Mouse (Mus musculus) cerebellum, adult 9-11 months (tissue): Measurements from ENCODE around the gene Gm28308.

ENCODE experiments used
- DNase-seq: peaks from one replicate; pipeline ENCODE4 v3.0.0; 2022

Gm28308 gene

DNA sequence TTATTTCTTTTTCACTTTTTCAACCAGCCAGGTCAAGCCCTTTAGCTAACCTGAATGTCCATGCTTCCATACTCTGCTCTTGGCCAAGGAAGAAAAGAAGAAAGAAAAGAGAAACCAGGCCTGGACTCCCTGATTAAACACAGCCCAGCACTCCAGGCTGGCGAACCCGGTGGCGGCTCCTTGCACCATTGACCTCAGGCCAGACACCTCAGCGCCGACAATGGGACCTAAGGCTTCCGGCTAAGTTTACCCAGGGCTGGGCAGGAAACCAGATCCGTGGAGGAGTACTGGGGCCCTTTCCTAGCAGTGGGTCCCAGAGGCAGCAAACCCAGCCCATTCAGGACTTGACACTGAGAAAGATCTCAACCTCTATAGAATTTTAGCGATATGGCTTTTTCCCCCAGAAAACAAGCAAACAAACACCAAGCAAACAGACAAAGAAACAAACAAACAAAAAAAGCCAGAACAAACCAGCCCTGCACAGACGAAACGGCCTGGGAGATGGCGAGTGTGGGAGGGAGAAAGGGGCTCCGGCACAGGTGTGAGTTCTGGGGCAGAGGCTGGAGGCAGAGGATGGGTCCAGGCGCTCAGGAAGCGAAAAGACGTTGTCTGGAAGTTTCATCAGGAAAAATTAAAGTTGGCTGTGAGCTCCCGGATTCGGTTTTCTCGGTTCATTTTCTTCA is 18.9 kb upstream of the Gm28308 start:
- no peak for DNase-seq

DNA sequence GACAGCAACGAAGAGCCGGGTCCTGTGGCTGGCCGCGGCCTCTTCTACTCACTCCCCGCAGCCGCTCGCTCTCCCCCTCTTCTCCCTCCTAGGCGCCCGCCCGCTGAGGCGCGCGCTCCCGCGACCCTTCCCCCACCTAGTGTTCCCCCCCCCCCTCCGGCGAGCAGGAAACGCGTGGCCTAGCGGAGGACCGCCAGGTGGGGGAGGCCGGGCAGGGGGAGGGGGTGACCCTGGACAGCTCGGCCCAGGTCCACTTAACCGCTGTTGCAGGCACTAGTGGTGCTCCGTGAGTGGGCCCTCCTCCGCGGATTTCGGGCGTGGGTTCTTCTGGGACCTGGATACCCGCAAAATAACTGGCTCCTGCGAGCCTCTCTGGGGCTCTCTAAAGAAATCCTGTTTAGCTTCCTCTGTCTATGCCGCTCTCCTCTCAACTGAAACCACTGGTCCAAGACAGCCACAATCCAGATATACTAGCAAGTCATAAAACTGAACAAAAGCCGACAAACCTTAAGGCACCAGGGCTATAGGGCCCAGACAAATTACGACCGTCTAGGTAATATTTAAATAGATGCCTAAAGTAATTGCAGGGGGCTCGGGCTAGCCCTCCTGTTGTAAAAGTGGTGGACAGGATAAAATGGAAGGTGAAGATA is 17.5 kb upstream of the Gm28308 start, which contains the start of gene Hoxa9:
Gene Hoxa9, minus strand, starts transcription at position 574 of the 650 bp plus-strand sequence.
- DNase-seq, result no peak

DNA sequence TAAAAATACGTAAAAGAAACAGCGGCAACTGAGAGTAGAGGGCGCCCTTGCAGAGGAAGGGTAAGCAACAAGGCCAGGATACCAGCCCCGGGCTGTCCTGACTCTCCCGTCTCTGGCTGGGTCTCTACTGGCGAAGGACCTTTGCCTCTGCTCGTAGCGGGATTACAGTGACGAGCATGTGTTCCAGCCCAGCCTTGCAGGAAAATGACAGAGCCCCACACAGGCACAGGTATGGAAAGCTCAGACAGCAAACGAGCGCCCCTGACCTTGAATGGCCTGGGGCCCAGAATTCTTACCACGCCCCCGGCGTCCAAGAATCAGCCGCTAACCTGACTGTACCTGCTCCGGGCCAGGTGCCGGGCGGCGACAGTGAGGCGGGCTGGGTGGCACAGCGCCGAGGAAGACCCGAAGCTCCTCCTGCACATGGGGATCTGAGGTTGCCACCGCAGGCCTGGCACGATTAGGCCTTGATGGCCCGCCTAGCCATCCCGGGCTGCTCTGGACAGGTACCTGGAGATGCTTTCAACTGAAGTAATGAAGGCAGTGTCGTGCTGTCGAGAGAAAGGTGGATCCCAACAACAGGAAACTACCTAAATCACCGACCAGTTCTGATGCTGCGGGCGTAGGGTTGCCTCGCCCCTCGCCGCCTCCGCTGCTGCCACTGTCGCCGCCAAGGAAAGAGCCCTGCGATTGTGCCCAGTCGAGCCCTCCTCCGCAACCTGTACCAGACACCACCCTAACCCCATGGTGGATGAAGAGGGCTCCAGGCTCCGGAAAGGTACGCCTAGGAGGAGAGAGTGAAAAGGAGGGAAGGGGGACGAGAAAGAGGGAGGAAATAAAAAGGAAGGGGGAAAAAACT is 16.6 kb upstream of the Gm28308 start:
- DNase-seq, result no peak

DNA sequence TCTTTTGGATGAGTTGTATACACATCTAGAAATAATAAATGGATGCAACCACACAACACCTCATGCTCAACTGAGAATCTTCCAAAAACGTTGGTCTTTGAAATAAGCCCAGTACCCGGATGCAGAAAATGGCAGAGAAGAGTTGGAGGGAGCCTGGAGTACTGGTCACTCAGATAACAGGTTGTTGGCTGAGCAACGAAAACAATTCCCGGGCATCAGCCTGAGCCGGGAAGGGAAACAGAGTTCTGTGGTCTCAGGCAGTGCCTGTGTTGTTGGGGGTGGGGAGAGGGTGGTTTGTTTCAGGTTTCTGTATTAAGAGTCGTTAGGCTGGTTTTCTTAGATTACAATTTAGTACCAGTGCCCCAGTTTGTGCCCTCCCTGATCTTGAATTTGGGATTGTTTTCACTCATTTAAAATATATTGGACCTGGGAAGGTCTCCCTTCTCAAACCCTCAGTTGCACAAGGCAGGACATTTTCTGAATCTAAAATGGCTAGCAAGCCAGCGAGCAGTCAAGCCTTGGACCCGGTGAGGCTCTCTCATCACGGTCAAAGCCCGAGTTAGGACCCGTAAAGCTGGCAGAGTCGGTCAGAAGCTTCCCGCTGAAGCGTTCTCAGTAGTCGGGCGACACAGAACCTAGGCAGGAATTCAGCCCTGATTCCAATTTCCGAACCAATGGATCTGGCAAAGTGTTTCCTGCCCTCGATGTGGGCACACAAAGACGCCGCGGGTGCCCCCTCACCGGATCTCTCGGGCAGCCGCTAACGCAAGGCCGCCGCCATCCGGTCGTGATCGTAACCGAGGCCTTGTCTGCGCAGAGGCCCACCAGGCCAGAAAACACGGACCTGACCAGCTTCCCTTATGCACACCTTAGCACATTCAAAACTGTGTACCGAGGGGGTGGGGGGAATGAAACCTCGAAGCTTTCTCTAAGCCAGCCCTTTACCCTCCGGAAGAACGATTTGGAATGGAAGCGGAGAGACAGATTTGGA is 15.6 kb upstream of the Gm28308 start:
- no peak for DNase-seq

DNA sequence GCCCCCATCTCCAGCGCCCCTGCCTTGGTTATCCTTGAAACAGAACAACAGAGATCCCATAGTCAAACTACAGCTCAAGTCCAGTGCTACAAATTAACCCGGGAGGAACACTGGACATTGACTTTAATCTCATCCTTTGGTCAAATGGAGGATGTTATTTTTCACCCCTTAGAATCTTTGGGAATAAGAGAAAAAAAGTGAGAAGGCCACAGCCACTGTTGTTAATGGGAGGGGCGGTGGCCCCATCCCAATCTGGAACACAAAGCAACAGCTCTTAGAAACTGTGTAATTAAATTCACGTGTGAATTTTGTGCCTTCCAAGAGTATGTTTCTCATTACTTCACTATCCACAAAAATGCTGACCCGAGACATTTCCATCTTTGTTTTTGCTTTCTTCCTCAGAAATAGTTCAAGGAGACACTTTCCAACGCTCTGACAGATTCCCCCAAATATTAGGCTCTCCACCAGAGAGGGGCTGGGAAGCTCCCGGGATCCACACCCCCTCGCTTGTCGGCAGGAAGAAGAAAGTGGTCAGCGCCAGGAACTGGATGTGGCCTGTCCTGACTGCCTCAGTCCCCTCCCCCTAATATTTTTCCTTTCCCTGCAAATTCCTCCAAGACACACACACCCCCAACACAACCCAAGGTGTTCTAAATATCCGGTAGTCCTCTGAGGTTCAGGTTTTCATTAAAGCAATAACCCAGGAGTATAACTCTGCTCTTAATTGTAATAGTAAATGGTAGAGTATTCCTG is 14.5 kb upstream of the Gm28308 start:
- no peak for DNase-seq

DNA sequence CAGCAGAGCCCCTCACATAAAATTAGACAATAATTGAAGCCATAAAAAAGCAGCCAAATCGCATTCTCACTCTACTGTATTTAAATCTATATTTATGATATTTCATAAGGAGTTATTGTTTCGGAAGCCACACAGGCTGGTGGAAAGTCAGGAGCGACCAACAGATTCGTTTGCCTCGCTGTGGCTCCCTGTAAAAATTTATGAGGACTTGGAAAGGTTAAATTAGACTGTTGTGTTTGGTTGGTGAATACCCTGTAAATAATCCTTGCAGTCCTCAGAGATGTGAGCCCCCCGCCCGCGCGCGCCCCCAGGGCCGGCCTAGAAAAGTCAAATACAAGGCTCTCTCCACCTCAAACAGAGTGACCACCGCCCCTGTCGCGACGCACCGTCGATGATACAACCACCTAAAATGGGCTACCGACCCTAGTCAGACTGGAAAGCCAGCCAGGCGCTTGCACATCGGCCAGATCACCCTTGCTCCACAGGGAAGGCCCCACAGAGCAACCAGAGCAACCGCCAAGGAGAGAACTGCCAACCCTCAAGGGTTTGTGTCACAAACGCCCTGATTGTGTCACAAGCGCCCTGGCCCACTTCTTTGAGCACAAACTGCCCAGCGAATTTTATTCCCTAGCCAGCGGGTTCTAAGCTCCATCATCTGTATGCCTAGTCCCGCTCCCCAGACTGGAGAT is 13.6 kb upstream of the Gm28308 start:
- DNase-seq, result no peak

DNA sequence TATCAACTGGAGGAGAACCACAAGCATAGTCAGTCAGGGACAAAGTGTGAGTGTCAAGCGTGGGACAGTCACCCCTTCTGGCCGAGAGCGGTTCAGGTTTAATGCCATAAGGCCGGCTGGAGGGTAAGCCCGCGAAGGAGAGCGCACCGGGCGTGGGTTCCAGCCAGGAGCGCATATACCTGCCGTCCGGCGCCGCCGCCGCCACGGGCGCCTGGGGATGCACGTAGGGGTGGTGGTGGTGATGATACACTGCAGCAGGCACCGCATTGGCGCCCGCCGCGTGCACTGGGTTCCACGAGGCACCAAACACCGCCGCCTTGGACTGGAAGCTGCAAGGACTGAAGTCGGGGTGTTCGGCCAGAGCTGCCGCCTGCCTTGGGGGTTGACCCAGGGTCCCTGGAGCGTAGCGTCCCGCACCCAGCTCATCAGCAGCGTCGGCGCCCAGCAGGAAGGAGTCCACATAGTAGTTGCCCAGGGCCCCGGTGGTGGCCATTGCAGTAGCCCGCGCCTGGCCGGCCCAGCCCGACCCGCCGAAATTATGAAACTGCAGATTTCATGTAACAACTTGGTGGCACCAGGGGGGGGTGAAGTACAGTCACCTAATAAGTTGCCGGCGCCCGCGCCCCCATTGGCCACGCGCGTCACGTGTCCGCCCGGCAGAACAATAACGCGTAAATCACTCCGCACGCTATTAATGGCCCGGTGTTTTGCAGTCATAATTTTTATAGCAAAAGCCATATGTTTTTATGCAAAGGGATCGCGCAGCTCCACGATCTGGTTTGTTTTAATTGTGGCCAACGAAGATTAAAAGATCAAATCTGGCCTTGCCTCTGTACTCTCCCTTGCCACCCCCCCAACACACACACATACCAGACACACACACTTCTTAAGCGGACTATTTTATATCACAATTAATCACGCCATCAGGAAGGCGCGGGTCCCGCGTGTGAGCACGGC is 12.8 kb upstream of the Gm28308 start:
- no peak for DNase-seq

DNA sequence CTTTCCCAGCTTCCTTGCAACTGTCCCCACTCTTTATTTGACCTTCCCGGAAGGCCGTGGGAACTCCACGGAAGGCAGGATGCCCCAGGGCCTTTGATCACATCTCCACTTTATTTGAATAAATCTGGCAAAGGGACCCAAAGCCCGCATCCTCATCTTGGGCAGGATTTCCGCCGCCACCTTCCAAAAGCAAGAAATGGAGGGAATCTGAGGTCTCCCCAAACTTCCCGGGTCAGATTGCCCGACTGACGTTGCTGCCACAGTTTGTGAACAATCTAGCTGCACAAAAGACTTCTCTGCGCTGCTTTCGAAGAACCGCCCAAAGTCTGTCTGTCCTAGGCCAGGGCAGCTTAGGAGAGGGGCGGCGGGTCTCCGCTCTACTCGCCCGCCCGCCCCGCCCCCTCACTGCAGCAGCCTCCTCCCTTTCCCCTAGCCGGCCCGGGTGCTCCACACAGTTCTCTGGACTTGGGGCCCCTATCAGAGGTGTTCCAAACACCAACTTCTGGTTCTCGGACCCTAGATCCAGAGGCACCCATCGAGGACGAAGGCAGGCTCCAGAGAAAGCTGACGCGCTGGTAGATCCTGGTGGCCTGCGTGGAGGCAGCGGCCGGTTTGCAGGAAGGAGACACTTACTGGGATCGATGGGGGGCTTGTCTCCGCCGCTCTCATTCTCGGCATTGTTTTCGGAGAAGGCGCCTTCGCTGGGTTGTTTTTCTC is 11.9 kb upstream of the Gm28308 start:
- no peak for DNase-seq

DNA sequence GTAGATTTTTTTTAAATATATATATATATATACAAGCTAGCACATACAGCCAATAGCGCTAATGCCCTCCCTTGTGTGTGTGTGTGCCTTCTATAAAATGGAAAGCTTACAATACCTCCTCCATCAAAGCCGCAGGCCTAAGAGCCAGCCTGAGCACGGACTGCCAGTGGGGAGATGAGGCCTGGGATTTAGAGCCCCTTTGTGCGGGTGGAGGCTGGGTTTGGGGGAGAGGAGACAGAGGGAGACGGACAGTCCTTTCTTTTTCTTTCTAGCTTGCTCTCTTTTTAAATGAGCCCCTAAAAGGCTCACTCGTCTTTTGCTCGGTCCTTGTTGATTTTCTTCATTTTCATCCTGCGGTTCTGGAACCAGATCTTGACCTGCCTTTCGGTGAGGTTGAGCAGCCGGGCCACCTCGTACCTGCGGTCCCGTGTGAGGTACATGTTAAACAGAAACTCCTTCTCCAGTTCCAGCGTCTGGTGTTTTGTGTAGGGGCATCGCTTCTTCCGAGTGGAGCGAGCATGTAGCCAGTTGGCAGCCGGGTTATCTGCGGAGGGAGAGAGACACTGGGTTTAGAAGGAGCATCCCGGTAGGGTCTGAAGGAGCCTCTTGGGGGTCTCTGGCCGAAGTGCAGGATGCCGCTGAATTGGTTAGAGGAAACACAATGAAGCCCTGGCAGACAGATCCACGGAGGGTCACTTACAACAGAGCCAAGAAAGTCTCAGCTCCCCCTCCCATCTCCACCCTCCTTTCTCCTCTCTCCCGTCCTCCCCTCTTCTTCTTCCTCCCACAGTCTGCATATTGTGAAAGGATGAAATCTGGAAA is 11.0 kb upstream of the Gm28308 start:
- no peak for DNase-seq

DNA sequence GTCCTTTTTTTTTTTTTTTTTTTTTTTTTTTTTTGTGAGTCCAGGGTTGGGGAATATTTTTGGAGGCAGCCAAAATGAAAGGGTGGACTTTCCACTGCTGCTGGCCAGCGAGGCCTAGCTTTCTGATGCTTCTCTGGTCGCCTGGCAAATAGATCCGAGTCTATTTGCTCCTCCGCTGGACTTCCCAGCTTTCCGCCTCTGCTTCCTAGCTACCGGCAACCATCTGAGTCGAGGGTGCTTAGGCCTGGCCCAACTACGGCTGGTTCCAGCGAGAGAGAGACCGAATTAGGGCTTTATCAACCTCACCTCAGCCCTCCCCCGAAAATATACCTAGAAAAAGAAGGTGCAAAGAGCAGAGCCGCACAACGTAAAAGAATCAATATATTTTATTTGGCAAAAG is 9.6 kb upstream of the Gm28308 start:
- no peak for DNase-seq

DNA sequence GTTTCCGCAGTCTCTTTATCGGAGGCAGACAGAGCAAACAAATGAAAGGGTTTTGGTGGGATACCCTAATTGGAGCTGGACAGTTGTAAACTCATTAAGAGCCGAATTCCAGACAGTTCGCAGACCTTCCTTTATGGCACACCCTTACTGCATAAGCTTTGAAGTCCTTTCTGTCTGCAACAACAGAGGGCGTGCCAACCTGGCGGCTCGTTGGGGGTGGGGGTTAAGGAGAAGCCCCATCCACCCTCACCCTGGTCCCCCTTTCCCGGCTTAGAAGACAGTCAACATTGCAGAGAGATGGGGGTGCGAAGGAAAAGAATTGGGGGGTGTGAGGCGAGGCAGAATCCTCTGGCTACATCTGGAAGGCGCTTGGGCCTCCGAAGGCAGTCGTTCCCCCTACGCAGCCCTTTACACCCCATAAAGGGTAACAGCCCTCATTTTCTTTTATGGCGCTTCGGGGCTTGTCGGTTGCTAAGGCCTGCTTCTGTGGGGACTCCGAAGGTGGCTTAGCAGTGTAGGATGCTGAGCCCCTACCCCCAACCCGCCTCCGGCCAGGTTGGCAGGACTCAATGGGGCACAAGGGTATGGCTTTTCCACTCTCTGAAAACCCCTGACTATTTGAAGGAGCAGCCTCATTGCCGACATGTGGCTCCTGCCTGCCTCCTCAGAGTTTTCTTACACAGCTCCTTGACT is 9.0 kb upstream of the Gm28308 start:
- DNase-seq, result no peak

DNA sequence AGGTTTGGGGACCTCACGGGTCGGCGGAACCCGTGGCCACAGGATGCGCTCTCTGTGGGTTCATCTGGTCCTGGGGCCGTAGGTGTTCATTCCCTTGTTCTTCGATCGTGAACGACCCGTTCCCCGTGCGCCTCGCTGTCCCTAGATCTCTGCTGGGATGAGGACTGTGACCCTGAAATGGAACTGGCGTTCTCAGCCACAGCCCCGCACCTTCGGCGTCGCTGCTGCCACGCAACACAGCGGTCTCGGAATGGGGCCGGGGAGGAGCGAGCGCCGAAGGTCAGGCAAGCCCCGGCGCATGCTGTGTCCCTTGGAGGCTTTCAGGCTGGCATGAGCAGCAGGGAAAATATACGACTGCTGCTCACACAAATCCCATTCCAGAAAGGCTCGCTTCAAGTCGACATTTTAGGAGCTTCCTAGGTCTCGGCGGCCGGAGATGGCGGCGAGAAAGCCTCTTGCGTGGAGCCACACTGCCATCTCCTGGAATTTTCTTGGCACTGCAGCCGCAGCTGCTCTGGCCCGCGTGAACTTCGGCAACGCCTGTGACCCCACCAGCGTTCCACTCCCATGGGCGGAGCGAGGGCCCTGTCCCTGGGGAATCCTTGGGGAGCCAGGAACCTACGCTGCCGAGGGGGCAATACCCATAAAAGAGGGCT is 8.3 kb upstream of the Gm28308 start, which contains the start of gene Hoxa7:
Gene Hoxa7, minus strand, starts transcription at position 518 of the 656 bp plus-strand sequence.
- peak; percentile 75 for DNase-seq

DNA sequence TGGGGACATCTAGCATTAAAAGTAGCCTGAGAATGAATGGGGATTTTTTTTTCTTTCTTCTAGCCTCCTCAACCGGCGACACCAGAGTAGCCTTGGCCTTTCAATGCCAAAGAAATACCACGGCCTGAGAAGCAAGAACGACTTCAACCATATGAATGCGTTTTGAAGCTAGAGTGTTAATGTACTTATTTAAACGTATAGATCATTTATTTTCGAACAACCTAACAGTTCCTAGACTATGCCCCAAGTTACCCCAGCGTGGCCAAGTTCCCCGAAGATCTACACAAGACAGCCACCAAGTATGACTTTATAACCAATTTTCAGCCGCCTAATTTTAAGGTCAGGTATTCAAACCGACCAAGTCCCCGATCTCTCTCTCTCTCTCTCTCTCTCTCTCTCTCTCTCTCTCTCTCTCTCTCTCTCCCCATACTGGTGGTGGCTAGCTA is 7.7 kb upstream of the Gm28308 start:
- no peak for DNase-seq

DNA sequence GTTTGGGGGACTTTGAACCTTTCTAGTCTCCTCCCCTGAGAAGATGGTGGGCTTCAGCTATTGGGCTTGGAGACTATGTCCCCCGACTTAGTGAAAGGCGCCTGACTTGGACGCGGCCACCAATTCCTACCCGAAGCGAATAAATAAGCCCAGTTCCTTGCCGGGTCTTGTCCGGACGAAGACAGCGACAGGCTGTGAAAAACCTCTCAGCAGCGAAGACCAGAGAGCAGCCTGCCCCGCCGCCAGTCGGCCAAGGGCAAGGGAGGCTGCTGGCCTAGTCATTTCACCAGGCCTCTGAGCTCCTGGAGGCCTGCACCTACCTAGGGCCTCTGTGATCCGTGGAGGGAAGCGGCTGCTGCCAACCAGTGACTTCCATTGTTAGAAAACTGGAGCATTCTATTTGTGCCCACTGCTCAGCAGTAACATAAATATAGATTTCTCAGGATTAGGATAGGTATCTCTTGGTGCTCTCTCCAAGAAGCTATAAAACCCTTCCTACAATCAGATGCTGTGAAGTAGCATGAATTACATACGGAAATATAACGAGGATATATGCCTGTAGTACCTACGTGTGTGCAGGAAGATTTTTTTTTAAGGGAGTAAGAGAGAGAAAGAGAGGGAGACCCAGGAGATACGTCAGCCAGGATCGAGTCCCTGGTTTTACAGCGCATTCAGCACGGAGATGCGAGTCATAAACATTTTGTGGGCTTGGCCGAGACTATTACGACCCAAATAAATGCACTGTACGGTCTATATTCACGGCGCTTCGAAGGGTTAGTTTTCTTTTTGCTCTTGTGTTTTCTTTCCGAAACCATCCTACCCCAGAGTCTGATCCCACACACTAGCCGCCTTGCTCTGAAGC is 7.1 kb upstream of the Gm28308 start:
- DNase-seq, result no peak

DNA sequence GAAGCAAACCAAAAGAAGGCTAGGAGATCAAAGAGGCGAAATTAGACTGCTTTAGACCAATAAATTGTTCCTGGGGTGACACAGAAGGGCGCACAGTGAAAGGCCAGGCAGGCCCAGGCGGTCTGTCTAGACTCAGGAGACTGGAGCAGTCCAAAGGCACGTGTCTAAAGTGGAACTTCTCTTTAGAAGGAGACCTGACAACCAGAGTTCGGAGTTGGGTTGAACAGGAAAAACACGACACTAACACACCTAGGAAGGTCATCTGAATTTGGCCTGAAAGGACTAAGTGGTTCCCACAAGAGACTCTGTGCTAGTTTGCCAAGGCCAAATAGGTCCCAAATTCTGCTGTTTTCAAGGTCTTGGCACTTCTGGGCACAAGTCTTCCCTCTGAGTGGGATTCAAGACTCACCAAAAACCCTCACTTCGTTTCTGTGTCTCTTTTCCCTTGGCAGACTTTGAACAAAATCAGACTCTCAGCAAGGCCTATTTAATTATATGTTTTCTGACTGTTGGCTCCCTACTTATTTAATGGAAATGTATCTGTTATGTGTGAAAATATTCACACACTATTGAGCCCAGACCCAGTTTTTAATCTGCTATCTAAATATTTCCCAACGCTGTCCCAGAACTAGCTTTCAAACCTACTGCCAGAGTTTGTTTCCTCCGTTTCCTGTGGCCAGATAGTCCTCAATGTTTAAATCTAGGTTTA is 6.2 kb upstream of the Gm28308 start:
- DNase-seq, result no peak
